Mouse (Mus musculus) adipocyte (in vitro differentiated cells): ENCODE data around the gene Schip1.

Source experiments
- DNase-seq: peaks from one replicate; pipeline ENCODE4 v3.0.0-alpha.2; 2016; ENCODE audit warnings: low spot score

The Schip1 gene

GRCm38 (mm10) chr3:68674721-68675120, 610.1 kb downstream of the Schip1 start:
- no peak for DNase-seq

- DNase-seq = no peak
These were observed 610.7 kb downstream of the Schip1 start for GRCm38 (mm10) chr3:68675216-68675835.
